Mouse (Mus musculus): ENCODE data around the gene Wsb1.
"Not testable (repeated sequence)": the region's sequence is repeated elsewhere in the genome, so short reads cannot be mapped to it uniquely, and the experiment has no call there.

The Wsb1 gene

DNA sequence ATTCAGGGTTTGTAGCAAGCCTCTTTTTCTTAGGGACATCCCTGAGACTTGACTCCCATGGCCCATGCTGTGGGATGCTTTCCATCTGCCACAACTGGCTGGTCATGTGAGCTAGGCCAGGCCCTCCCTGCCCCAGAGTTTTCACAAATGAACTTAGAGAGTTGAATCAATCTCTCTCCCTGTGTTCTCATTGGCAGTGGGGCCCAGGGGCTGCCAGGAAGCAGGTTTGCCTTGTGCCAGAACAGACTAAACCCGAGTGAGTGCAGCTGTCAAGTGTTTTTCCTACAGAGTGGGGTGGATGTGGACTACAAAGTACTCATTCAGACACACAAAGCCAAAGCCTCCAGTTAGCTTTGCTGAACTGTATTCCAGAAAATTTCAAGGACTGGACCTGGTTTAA, 12.7 kb upstream of the Wsb1 start:
- DNase-seq (ENCODE audit: low read depth, low spot score): no peak

DNA sequence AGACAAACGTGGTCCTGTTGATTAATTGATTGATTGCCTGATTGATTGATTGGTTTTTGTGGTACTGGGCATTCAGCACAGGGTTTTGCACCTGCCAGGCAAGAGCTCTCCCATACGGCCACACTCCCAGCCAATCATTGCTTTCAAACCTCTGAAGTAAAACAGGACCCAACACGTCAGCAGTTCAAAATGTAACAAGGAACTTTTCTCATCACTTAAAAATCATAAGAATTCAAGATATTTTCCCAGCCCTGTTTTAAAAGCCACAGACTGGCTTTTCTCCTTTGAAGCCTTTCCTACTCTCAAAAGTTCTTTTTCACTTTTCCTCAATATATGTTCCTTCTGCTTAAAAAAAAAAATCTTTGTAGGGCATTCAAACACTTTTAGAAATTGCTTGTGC, 9.9 kb upstream of the Wsb1 start:
- DNase-seq (ENCODE audit: low read depth, low spot score): no peak

DNA sequence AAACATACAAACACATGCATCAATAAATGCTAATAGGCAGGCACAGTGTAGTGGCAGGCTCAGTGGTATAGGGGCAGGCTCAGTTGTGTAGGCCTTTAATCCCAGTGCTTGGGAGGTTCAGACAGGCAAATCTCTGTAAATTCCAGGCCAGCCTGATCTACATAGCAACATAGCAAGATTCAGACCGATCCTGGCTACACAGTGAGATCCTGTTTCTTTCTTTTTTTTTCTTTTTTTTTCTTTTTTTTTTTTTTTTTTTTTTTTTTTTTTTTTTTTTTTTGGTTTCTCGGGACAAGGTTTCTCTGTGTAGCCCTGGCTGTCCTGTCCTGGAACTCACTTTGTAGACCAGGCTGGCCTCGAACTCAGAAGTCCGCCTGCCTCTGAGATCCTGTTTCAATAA, 5.7 kb upstream of the Wsb1 start:
- not testable (repeated sequence) for DNase-seq (ENCODE audit: low read depth, low spot score)

DNA sequence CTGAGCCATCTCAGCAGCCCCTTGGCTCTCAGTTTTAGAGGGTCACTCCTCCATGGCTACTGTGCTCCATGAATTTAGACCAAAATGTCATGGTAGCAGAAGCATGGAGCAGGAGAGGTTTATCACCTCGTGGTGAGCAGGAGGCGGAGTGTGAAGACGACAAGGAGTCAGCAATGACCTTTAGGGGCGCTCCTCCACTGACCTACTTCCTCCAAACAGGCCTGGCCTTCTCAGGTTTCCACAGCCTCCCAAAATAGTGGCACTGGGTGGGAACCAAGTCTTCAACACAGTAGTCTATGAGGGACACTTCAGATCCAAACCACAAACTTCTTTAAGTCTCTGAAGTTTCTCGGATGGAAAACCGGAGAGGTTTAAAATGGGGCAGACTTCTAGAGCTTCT, 4.3 kb upstream of the Wsb1 start:
- DNase-seq (ENCODE audit: low read depth, low spot score): no peak

DNA sequence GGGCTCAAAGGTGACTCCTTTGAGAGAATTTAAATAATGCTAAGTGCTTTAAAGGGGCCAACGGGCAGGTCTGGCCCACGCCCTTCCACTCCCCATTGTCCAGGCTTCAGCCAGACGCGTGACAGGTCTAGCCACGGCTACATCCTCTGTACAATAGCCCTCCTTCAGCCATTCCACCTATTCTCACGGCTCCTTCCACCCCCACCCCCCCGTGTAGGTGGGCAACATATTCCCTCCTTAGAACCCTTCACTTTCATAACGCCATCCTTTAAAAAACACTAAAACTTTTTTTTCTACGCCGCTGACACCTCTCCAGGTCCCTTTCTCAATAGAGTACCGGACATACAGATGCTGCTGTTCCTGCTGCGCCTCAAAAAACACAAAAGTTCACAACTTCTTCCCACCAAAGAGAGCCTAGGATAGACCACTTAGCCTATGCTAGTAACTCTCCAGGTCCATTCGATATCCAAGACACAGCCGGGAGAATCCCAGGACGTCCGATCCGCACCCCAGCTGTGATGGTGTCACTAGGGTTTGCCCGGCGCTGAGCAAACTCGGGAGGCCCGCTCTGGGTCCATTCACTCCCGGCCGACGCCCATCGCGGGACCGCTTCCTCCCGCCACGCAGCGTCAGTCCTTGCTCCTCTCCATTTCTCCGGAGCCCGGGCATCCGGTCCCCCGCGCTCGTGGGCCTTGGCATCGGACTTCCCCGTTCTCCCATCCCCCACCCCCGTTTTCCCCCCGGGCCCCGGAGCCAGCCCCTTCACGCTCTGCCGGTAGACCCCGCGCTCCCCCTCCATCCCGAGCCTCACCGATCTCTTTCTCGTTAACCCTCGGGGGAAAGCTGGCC, 705 bp downstream of the Wsb1 start:
- DNase-seq (ENCODE audit: low read depth, low spot score): no peak

DNA sequence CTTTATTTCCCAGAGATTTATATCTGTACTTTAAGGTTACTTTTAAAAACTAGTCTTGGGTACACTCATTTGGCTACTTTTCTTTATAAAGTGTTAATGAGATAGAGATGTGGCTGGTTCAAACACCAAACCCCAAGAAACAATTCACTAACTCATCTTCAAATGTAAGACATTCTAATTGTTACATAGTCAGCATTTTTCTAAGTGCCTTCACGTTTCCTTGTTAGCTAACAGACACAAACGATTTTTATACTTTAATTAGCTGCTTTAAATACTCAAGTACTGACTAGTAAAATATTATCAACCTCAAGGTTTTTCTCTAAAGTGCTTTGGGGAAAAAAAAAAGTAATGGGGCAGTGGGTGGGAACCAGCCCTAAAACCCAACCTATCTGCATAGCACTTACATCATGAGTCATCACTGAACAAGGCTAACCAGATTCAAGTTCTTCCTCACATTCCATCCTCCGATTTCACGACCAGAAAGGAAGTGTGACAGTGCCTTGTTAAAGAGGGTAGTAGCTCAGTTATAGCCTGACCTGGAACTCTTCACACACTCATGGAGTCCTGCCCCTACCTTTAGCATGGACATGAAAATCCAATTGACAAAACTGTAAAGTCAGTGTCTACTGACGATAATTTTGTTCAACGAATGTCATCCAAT, 1.5 kb downstream of the Wsb1 start:
- no peak for DNase-seq (ENCODE audit: low read depth, low spot score)

DNA sequence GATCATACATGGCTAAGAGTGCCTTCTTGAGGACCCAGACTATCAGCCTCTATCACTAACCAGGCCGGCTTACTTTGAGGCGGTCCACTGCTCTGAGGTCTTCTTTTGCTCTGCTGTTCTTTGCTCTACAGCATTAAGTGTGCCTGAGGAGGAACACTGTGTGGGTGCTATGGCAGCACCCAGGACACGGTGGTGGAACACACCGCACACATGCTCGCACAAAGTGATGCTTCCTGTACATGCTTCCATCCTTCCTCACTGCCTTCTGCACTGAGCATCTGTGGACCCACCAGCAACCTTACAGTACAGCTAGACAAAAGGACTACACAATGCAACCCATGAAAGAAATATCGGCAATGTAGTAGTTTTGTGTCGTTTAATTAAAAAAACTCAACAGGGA, 15.4 kb downstream of the Wsb1 start:
- DNase-seq (ENCODE audit: low read depth, low spot score): no peak

DNA sequence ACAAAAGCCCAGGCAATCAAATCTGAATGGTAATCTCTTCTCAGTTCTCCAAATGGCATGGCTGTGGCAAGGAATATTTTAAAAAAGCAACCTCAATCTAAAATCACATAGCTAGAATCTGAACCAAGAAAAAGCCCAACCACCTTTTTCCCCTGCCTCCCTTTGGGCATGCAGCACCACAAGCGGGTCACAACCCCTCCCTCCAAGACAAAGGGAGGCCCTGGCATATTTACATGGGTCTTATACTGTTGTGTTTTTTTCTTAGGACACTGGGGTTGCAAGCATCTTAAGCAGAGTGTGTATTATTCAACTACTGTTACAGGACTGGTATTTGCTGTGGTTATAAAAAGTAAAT, 16.1 kb downstream of the Wsb1 start:
- no peak for DNase-seq (ENCODE audit: low read depth, low spot score)

DNA sequence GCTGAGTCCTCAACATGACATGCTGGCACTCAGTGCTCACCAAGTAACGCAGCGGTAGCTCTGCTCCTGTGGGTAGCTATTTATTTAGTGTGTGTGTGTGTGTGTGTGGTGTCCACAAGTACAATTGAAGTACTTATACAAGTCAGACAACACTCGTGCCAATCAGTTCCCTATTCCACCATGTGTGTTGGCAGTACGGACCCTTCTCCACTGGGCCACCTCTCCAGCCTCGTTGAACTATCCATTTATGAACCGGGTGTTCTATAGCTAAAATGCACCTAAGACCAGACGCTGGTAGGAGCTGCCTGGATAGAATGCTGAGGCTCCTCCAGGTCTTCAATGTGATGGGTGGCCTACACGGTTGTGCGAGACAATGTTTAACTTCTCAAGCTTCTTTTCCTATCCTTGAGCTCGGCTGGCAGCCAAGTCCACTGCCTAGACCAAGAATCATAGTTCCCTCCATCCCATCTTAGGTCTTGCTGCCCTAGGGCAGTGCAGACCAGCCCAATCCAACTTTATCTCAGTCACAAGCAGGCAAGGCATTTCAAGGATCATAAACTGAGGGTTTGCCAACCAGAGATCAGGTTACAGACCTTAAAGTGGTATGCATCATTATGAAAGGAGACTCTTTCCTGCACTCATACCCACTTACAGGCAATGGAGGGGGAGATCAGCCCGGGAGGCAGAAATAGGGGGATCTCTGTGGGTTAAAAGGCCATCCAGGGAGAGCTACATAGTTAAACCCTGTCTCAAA, 16.6 kb downstream of the Wsb1 start:
- DNase-seq (ENCODE audit: low read depth, low spot score): no peak

DNA sequence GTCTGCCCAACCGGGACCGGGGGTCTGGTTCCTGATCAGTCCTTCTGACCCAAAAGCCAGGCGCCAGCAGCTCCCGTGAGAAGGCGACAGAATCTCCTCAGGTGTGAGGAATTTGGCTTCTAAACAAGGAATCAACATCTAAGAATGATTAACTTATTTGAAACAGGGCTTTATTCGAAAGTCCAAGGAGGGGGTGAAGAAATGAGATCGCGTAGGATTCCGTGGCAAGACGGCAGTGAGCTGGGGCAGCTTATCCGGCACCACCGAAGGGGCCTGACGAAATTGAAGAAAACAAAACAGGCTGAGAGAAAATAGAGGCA, 24.3 kb downstream of the Wsb1 start:
- DNase-seq (ENCODE audit: low read depth, low spot score): no peak

DNA sequence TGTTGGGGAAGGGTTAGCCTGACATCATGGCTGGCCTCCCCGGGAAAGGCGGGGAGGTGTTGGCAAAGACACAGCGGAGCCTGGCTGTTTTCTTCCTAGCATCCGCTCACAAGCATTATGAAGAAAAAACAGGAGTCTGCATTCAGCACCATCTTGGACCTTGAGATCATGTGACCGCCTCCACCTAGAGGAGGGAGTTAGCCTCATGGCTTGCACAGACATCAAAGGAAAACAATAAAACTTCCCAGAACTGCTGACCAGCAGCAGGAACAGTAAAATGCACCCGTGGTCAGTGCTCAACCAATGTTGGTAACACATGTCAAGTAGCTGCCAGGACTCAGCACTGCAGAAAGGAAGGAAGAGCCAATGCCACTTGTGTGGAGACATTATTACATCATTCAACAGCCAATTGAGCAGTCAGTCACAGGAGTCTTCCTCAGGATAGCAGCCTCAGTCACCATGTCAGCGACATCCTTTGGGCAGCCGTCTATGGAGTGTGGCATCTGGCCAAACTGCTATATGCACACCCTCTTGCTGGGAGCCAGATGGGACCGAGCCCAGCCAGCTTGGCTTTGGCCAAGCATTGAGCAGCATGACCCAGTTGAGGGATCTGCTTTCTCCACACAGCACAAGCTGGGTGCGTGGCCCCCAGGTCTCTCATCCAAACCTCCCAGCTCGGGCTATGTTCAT, 24.8 kb downstream of the Wsb1 start:
- no peak for DNase-seq (ENCODE audit: low read depth, low spot score)

DNA sequence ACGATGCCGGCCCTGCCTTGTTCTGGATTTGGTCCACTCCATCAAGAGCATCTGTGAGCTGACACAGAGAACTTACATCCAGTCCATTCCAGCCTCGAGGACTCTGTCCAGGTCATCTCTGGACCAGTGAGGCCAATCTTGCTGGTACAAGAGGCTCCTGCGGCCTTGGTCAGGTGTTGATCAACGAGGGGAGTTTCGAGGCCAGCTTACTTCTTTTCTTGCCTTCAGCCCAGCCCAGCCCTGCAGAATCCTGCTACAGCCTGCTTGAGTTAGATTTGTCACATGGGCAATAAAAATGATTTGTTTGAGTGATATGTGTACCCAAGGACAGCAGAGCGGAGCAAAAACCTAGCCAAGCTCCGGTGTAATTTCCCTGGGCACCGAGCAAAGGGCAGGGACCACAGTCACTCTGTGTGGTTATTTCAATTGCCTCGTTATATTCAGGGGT, 25.4 kb downstream of the Wsb1 start:
- no peak for DNase-seq (ENCODE audit: low read depth, low spot score)

DNA sequence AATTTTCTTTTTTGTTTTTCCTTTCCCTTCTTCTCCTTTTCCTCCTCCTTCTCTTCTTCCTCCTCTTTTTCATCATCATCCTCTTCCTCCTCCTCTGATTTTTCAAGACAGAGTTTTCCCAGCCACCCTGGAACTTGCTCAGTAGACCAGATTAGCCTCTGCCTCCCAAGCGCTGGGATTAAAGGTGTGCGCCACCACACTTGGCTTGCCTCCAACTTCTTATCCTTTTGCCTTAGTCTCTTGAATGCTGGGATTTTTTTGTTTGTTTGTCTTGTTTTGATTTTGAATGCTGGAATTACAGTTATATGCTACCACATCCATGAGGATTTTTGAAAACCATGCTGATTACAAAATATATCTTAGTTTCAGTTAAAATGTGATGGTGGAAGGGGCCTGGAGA, 26.4 kb downstream of the Wsb1 start:
- DNase-seq (ENCODE audit: low read depth, low spot score): no peak

DNA sequence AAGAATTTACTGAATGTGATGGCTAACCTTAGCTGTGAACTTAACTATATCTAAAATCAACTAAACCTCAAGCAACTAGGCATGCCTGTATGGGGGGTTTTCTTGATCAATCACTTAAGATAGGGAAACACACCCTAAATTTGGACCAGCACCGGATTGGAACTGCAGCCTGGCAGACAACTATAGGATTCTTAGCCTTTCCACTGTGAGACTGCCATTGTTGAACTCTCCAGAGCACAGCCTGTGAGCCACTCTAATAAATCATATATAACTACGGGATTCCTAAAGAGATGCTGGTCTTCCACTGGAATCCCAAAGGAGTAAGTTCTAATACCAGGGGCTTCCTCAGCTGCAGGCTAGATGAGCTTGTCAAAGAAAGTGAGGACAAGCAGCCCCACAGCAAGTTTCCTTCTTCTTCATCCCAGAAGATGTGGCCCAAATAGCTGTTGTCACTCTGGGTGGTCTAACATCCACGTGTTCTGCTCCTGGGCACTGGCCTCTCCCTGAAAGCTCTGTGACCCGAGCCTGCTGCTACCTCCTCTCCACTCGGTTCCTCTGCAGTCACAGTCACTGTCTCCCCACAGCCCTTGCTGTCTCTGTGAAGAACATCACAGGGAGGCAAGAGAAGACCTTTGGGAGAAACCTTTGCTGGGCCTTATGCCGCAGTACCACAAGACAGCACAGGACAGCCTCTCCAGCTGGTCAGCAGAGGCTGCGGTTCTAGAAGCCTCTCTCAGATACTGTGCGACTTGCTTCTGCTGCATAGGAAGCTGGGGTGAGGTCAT, 28.9 kb downstream of the Wsb1 start:
- no peak for DNase-seq (ENCODE audit: low read depth, low spot score)

DNA sequence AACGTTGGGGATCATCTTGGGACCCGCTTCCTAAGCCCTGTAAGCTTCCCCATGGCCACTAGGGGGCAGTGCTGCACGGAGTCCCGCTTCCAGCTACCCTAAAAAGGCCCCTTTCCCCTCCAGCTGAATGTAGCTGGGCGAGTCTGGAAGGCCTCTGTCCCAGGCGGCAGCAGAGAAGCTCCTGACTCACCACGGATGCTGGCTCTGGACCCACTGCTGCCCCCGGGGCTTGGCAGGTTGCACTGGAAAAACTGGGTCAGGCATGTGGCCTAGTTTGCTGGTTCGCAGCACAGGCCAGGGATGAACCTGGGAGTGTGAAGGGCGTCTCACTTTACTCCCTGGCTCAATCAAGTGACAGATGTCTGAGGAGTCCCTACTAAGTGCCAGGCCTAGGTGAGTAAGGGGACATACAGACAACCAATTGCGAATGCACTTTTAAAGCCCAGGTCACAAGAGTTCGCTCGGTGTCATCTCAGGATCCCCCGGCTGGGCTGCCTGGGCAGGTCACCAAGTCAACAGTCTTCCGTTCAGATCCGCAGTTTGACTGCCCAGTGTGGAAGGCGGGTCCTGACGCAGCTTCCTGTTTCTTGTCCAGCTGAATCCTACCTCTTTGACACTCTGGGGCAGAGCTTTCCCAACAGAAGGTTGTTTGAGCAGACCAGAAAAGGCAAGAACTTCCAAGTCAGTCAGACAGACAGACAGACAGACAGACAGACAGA, 29.8 kb downstream of the Wsb1 start:
- DNase-seq (ENCODE audit: low read depth, low spot score): no peak

DNA sequence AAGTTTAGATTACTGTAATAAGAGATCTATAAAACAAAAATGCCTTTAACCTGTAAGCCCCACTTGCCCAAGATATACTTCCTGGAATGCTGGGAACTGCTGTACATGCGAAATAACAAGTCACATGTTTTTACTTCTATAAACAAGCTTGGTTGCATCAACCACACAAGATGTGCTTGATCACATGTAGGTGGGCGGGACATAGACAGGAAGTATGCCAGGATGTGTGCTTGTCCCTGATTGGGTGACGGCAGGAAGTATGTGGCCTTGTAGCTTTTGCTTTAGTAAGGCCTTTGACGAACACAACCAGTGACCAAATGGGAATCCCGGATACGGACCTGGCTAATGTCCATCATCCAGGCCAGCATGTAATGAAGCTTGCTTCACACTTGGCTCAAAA, 31.1 kb downstream of the Wsb1 start:
- DNase-seq (ENCODE audit: low read depth, low spot score): no peak

DNA sequence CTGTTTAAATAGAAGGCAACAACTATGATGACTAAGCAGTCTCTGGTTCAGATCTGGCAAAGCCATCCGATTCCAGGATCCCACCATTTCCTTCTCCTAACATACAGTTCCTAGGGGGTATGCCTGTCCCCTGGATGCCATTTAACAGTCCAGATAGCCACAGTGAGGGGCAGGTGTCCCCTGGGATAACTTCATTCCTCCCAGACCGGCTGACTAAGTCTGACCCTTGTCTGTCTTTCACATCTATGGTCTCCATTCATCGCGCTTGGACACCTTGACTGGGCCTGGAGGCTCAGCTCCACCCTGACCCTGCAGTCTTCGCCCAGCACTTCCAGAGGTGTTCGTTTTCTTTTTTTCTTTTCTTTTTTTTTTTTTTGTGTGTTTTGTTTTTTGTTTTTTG, 31.8 kb downstream of the Wsb1 start:
- no peak for DNase-seq (ENCODE audit: low read depth, low spot score)

DNA sequence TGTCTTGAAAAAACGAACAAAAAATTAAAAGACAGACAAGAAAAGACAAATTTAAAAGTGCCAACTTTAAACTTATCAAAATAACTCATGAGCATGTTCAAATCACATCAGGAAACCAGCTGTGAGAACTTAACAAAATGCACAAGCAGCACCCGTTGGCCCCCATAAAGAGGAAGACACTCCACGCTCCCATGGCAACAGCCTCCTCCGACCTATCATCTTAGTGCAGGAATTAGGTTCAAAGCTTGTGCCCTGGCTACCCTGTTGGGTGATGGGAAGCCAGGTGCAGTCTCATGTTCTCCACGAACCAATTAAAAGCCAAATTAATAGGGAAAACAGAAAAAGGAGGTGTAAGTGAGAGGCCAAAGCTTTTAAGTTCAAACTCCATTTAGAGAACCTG, 32.8 kb downstream of the Wsb1 start:
- no peak for DNase-seq (ENCODE audit: low read depth, low spot score)

DNA sequence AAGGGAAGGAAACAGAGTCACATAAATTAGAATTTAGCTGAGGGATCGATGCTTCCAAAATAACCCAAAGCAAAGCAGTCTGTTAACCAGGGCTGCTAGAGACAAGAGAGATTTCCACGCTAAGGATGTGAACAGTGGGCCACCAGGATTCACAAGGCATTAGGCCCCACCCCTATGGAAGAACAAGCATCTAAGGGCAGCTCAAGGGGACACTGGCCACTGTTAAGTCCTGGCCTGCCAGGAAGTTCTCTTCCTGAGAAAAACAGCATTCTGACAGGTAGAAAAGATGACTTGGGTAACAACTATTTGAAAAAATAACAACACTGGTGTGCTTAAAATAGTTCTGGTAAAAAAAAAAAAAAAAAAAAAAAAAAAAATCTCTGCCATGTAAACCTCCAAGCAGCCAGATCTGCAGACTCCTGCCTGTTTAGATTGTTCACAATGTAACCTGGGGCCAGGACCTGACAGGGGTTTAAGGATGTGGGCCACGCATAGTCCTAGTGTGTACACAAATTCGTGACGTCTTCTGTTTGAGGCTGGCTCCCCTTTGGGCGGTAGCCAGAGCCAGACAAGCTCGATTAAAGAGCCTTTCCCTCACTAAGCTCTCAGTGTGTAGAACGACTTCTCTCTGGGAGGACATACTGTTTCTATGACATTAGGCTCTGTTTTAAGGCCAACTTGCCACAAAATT, 35.4 kb downstream of the Wsb1 start:
- no peak for DNase-seq (ENCODE audit: low read depth, low spot score)

DNA sequence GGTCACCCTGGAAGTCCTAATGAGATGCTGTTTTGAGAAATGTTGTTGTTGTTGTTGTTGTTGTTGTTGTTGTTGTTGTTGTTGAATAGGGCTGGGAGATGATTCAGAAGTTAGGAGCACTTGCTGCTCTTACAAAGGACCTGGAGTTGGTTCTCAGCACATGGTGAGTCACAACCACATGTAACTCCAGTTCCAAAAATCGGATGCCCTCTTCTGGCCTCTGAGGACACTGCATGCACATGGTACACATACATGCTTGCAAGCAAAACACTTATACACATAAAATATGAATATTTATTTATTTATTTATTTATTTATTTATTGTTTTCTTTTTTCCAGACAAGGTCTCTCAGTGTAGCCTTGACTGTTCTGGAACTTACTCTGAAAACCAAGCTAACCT, 36.4 kb downstream of the Wsb1 start:
- no peak for DNase-seq (ENCODE audit: low read depth, low spot score)
